ENCODE assay signal across 22 mouse cellular contexts in genomic region chr4:7847411-7847810, GRCm38 (mm10).
DNase-seq lines count a peak whose midpoint lies in the region; ATAC-seq lines count a peak whose summit lies in the region.
"Had no signal": no experiment of that assay in that cellular context is flagged by ENCODE, and none has a peak within 500 bp of the region (broad histone marks: within the 10 kb centered on the region; RNA-seq: fewer than 3 reads in every experiment).

No protein-coding gene starts in this region.

- intact Hi-C loops in left cerebral cortex, postnatal 25 days (cut with DNase I): no loop called here
- intact Hi-C loops in left cerebral cortex, postnatal 14 days (cut with DNase I): loop anchor here (10.0 kb wide), 1 partner anchor 423 kb away; no protein-coding TSS in a partner anchor

- no peak for ATAC-seq in inflammation-experienced regulatory T-cells, adult 6 months
- ATAC-seq: hindbrain, embryonic 16.5 days; intestine, embryonic 16.5 days; midbrain, embryonic 15.5 days had no signal

- DNase-seq in frontal cortex, postnatal 36 days (ENCODE audit: low spot score in 2 of 2): peak; percentile 10 to 36
- DNase-seq in frontal cortex, postnatal 10 days (ENCODE audit: low spot score in 2 of 2): no peak
- DNase-seq in left cerebral cortex, postnatal 25 days (ENCODE audit: low spot score in 2 of 2): peak; percentile 5 to 70
- DNase-seq in left cerebral cortex, postnatal 14 days (ENCODE audit: low spot score in 2 of 2): no peak
- DNase-seq in brain, adult 2 months (ENCODE audit: low read depth, low spot score): peak; percentile 78
- peak; percentile 74 for DNase-seq in telencephalon, adult 2 months (ENCODE audit: low read depth, low spot score)
- DNase-seq: adrenal gland, postnatal 25 days; B cell, adult 2 months; cerebellum, adult 18-20 months; cerebellum, postnatal 10 days; gastrocnemius, postnatal 14 days; heart, postnatal 14 days; kidney, adult 8-10 months; kidney, postnatal 14 days; lung, embryonic 14.5 days; lung, postnatal 14 days; retina, postnatal 1 day; thymus, postnatal 4 days had no signal

Comparison
In these comparisons a context has a peak if more than half of its experiments do, and no peak if none do; other contexts are left out.
1. DNase-seq: peak in frontal cortex, postnatal 36 days (2 of 2), left cerebral cortex, postnatal 25 days (2 of 2), brain, adult 2 months (single experiment) and telencephalon, adult 2 months (single experiment); none in frontal cortex, postnatal 10 days (0 of 2) and left cerebral cortex, postnatal 14 days (0 of 2).